Mouse (Mus musculus): ENCODE measurements around the gene Hist1h2ah. TPM values are rescaled to one million over a fixed set of nuclear protein-coding genes. Genes with fewer than 3 reads are reported as not detected.
A peak's percentile ranks its signal among the peaks of the same experiment; 100 is the strongest.

The Hist1h2ah gene
- polyA plus RNA-seq, 1 experiment, result 89.8 TPM

- peaks cover 45% of the 10 kb centered on the region for H3K27me3 ChIP-seq (replicated peaks)
- TF ChIP-seq GATA1 (IDR thresholded peaks at IDR 0.05; ENCODE audit: borderline replicate concordance, low read length) (no peak), FLI1 (IDR thresholded peaks at IDR 0.05; ENCODE audit: low read length) (no peak)
- H3K36me3 ChIP-seq (replicated peaks; ENCODE audit: low read length), result no peaks in the 10 kb centered on the region
- H3K9me3 ChIP-seq, result no peaks in the 10 kb centered on the region
- H3K4me1 ChIP-seq, result peaks cover 60% of the 10 kb centered on the region
- H3K4me3 ChIP-seq (replicated peaks), result no peak overlapping the region
Measured at GRCm38 (mm10) chr13:21997821-21998220, 37.5 kb downstream of the Hist1h2ah start.

- H3K36me3 ChIP-seq (replicated peaks; ENCODE audit: low read length), result no peaks in the 10 kb centered on the region
- peaks cover 47% of the 10 kb centered on the region for H3K27me3 ChIP-seq (replicated peaks)
- TF ChIP-seq GATA1 (IDR thresholded peaks at IDR 0.05; ENCODE audit: borderline replicate concordance, low read length) (no peak), FLI1 (IDR thresholded peaks at IDR 0.05; ENCODE audit: low read length) (no peak)
- peaks cover 55% of the 10 kb centered on the region for H3K4me1 ChIP-seq
- H3K9me3 ChIP-seq, result no peaks in the 10 kb centered on the region
- peak overlapping the region; percentile 92 for H3K4me3 ChIP-seq (replicated peaks)
Measured at GRCm38 (mm10) chr13:21997201-21997820, 38.1 kb downstream of the Hist1h2ah start.

GRCm38 (mm10) chr13:21996840-21997185, 38.6 kb downstream of the Hist1h2ah start:
- peaks cover under 1% of the 10 kb centered on the region for H3K9me3 ChIP-seq
- peaks cover 50% of the 10 kb centered on the region for H3K4me1 ChIP-seq
- H3K4me3 ChIP-seq (replicated peaks), result peak overlapping the region; percentile 92
- TF ChIP-seq GATA1 (IDR thresholded peaks at IDR 0.05; ENCODE audit: borderline replicate concordance, low read length) (no peak), FLI1 (IDR thresholded peaks at IDR 0.05; ENCODE audit: low read length) (no peak)
- H3K36me3 ChIP-seq (replicated peaks; ENCODE audit: low read length), result no peaks in the 10 kb centered on the region
- H3K27me3 ChIP-seq (replicated peaks), result peaks cover 48% of the 10 kb centered on the region

- Histone ChIP-seq H3K4me3 (replicated peaks) (peak overlapping the region; percentile 92), H3K9me3 (peaks cover 6% of the 10 kb centered on the region), H3K36me3 (replicated peaks; ENCODE audit: low read length) (no peaks in the 10 kb centered on the region), H3K4me1 (peaks cover 45% of the 10 kb centered on the region), H3K27me3 (replicated peaks) (peaks cover 54% of the 10 kb centered on the region)
- TF ChIP-seq GATA1 (IDR thresholded peaks at IDR 0.05; ENCODE audit: borderline replicate concordance, low read length), result no peak
- no peak for TF ChIP-seq FLI1 (IDR thresholded peaks at IDR 0.05; ENCODE audit: low read length)
Measured at GRCm38 (mm10) chr13:21996101-21996839, 39.1 kb downstream of the Hist1h2ah start.

GRCm38 (mm10) chr13:21995331-21995914, 39.9 kb downstream of the Hist1h2ah start:
- H3K36me3 ChIP-seq (replicated peaks; ENCODE audit: low read length), result no peaks in the 10 kb centered on the region
- H3K4me1 ChIP-seq, result peaks cover 37% of the 10 kb centered on the region
- no peak for TF ChIP-seq GATA1 (IDR thresholded peaks at IDR 0.05; ENCODE audit: borderline replicate concordance, low read length)
- no peak for TF ChIP-seq FLI1 (IDR thresholded peaks at IDR 0.05; ENCODE audit: low read length)
- H3K27me3 ChIP-seq (replicated peaks), result peaks cover 54% of the 10 kb centered on the region
- peak overlapping the region; percentile 92 for H3K4me3 ChIP-seq (replicated peaks)
- peaks cover 14% of the 10 kb centered on the region for H3K9me3 ChIP-seq

GRCm38 (mm10) chr13:21994896-21995295, 40.5 kb downstream of the Hist1h2ah start:
- H3K36me3 ChIP-seq (replicated peaks; ENCODE audit: low read length), result no peaks in the 10 kb centered on the region
- peaks cover 34% of the 10 kb centered on the region for H3K4me1 ChIP-seq
- H3K9me3 ChIP-seq, result peaks cover 14% of the 10 kb centered on the region
- TF ChIP-seq FLI1 (IDR thresholded peaks at IDR 0.05; ENCODE audit: low read length), result no peak
- TF ChIP-seq GATA1 (IDR thresholded peaks at IDR 0.05; ENCODE audit: borderline replicate concordance, low read length), result no peak
- peaks cover 56% of the 10 kb centered on the region for H3K27me3 ChIP-seq (replicated peaks)
- peak overlapping the region; percentile 92 for H3K4me3 ChIP-seq (replicated peaks)

GRCm38 (mm10) chr13:21993957-21994738, 41.2 kb downstream of the Hist1h2ah start:
- H3K4me3 ChIP-seq (replicated peaks), result peak overlapping the region; percentile 86

GRCm38 (mm10) chr13:21992550-21992949, 42.8 kb downstream of the Hist1h2ah start:
- Histone ChIP-seq H3K4me3 (replicated peaks) (no peak overlapping the region), H3K9me3 (peaks cover 14% of the 10 kb centered on the region), H3K4me1 (peaks cover 32% of the 10 kb centered on the region), H3K36me3 (replicated peaks; ENCODE audit: low read length) (no peaks in the 10 kb centered on the region), H3K27me3 (replicated peaks) (peaks cover 45% of the 10 kb centered on the region)
- TF ChIP-seq FLI1 (IDR thresholded peaks at IDR 0.05; ENCODE audit: low read length) (peak; percentile 21; the same call in 1 of the 2 replicates), GATA1 (IDR thresholded peaks at IDR 0.05; ENCODE audit: borderline replicate concordance, low read length) (no peak)

More at GRCm38 (mm10) chr13:21993957-21994738, 41.2 kb downstream of the Hist1h2ah start:
- peaks cover 34% of the 10 kb centered on the region for H3K4me1 ChIP-seq
- no peak for TF ChIP-seq FLI1 (IDR thresholded peaks at IDR 0.05; ENCODE audit: low read length)
- H3K9me3 ChIP-seq, result peaks cover 14% of the 10 kb centered on the region
- H3K36me3 ChIP-seq (replicated peaks; ENCODE audit: low read length), result no peaks in the 10 kb centered on the region
- peaks cover 55% of the 10 kb centered on the region for H3K27me3 ChIP-seq (replicated peaks)

Other genes starting within 250 kb of the Hist1h2ah start
- 22.2 and 79.5 TPM in 2 replicates for gene Hist1h2an, start 248.3 kb downstream of the Hist1h2ah start, polyA plus RNA-seq (2012; ENCODE audit: insufficient read depth, low replicate concordance)
- 4.6 and 20.3 TPM in 2 replicates for gene Hist1h2bp, start 248.1 kb downstream of the Hist1h2ah start, polyA plus RNA-seq (2012; ENCODE audit: insufficient read depth, low replicate concordance)
- gene Hist1h2bq, start 225.4 kb downstream of the Hist1h2ah start, polyA plus RNA-seq (2012; ENCODE audit: insufficient read depth, low replicate concordance), result 83.2 and 173 TPM in 2 replicates
- not detected in 2 replicates for gene Hist1h2ao, start 225.1 kb downstream of the Hist1h2ah start, polyA plus RNA-seq (2012; ENCODE audit: insufficient read depth, low replicate concordance)
- 91.9 TPM in 1 of 2 replicates, not detected in the other for gene Hist1h4m, start 223.8 kb downstream of the Hist1h2ah start, polyA plus RNA-seq (2012; ENCODE audit: insufficient read depth, low replicate concordance)
- gene Hist1h4n, start 203.4 kb downstream of the Hist1h2ah start, polyA plus RNA-seq (2012; ENCODE audit: insufficient read depth, low replicate concordance), result 88.8 and 245 TPM in 2 replicates
- gene Hist1h2ap, start 202.1 kb downstream of the Hist1h2ah start, polyA plus RNA-seq (2012; ENCODE audit: insufficient read depth, low replicate concordance), result 10,971 and 11,665 TPM in 2 replicates
- 74.1 and 174 TPM in 2 replicates for gene Hist1h2br, start 201.8 kb downstream of the Hist1h2ah start, polyA plus RNA-seq (2012; ENCODE audit: insufficient read depth, low replicate concordance)
- not detected in 2 replicates for gene Zfp184, start 90.5 kb downstream of the Hist1h2ah start, polyA plus RNA-seq (2012; ENCODE audit: insufficient read depth, low replicate concordance)
- gene Pom121l2, start 54.4 kb downstream of the Hist1h2ah start, polyA plus RNA-seq (2012; ENCODE audit: insufficient read depth, low replicate concordance), result not detected in 2 replicates
- gene Prss16, start 25.8 kb downstream of the Hist1h2ah start, polyA plus RNA-seq (2012; ENCODE audit: insufficient read depth, low replicate concordance), result 0.81 TPM in 1 of 2 replicates, not detected in the other
- 7.0 TPM in 1 of 2 replicates, not detected in the other for gene Hist1h2bk, start 302 bp upstream of the Hist1h2ah start, polyA plus RNA-seq (2012; ENCODE audit: insufficient read depth, low replicate concordance)
- gene Hist1h4i, start 5.8 kb upstream of the Hist1h2ah start, polyA plus RNA-seq (2012; ENCODE audit: insufficient read depth, low replicate concordance), result 304 and 570 TPM in 2 replicates
- gene Hist1h2ag, start 7.4 kb upstream of the Hist1h2ah start, polyA plus RNA-seq (2012; ENCODE audit: insufficient read depth, low replicate concordance), result 24.5 and 35.7 TPM in 2 replicates
- 27.3 and 32.8 TPM in 2 replicates for gene Hist1h2bj, start 7.6 kb upstream of the Hist1h2ah start, polyA plus RNA-seq (2012; ENCODE audit: insufficient read depth, low replicate concordance)
- not detected in 2 replicates for gene Vmn1r188, start 48.9 kb upstream of the Hist1h2ah start, polyA plus RNA-seq (2012; ENCODE audit: insufficient read depth, low replicate concordance)
- gene Vmn1r189, start 70.3 kb upstream of the Hist1h2ah start, polyA plus RNA-seq (2012; ENCODE audit: insufficient read depth, low replicate concordance), result not detected in 2 replicates
- gene Vmn1r191, start 148.4 kb upstream of the Hist1h2ah start, polyA plus RNA-seq (2012; ENCODE audit: insufficient read depth, low replicate concordance), result not detected in 2 replicates
- not detected in 2 replicates for gene Vmn1r192, start 155.6 kb upstream of the Hist1h2ah start, polyA plus RNA-seq (2012; ENCODE audit: insufficient read depth, low replicate concordance)
- gene Vmn1r193, start 187.6 kb upstream of the Hist1h2ah start, polyA plus RNA-seq (2012; ENCODE audit: insufficient read depth, low replicate concordance), result 0.03 TPM in 1 of 2 replicates, not detected in the other
- not detected in 2 replicates for gene Vmn1r194, start 208.6 kb upstream of the Hist1h2ah start, polyA plus RNA-seq (2012; ENCODE audit: insufficient read depth, low replicate concordance)
- not detected in 2 replicates for gene Vmn1r195, start 235.0 kb upstream of the Hist1h2ah start, polyA plus RNA-seq (2012; ENCODE audit: insufficient read depth, low replicate concordance)

All from megakaryocyte, embryonic 14.5 days (primary cell).